Mouse (Mus musculus) adrenal gland, postnatal 25 days (tissue): ENCODE data around the gene Clmn. TPM values are rescaled to one million over a fixed set of nuclear protein-coding genes. Genes with fewer than 3 reads are reported as not detected.
"Not testable (repeated sequence)": the region's sequence is repeated elsewhere in the genome, so short reads cannot be mapped to it uniquely, and the experiment has no call there.

Source experiments
- DNase-seq: peaks from one replicate; pipeline ENCODE4 v3.0.0; 2021; ENCODE audit warnings: mixed read lengths
- total RNA-seq: library from RNA; stranded (reverse); gene quantifications from 2 replicates; pipeline ENCODE4 v1.2.3, GENCODE M21; 2021

Gene Clmn
- total RNA-seq, 1 experiment from 2014 or later, result 12.4 TPM

DNA sequence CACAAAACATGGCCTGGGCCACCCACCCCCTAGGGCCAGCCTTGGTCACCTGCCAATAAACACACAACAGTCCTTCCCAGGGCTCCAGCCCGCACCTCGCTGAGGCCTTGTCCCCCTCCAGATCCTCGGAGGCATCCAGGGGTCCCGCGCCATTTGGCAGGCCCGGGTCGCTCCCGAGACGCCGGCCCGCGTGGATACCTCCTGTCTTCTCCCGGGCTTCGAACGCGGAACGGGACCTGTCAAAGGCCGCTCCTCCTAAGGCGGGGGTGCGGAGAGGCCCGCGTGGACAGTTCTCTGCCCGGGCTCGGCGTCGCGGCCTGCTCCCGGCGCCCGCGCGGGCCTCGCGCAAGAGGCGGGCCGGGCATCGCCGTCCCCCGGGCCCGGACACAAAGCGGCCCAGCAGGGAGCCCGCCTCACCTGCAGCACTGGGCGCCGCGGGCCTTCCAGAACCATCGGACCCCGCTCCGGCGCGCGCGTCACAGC is 113.5 kb downstream of the Clmn start:
- DNase-seq, result no peak

DNA sequence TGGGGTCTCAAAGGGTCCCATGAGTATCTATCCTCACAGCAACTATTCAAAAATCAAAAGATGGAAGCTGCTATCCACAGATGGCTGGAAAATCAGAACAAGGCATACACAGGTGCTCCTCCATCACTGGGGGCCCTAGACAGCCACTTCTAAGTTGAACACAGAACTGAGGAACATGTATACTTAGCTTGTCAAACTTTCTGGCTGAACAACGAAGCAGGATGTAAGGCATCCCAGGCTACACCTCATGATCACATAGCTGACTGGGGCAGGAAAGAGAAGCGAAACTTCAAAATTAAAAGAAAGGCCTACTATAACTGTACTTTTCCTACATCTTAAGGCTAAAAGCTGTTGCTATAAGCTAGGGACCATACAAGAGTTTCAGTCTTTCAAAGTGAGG is 115.9 kb downstream of the Clmn start:
- DNase-seq, result no peak

- no peak for DNase-seq
These were observed 117.6 kb downstream of the Clmn start for GRCm38 (mm10) chr12:104747252-104747651.

- DNase-seq, result no peak
These were observed 118.3 kb downstream of the Clmn start for GRCm38 (mm10) chr12:104746601-104747000.

DNA sequence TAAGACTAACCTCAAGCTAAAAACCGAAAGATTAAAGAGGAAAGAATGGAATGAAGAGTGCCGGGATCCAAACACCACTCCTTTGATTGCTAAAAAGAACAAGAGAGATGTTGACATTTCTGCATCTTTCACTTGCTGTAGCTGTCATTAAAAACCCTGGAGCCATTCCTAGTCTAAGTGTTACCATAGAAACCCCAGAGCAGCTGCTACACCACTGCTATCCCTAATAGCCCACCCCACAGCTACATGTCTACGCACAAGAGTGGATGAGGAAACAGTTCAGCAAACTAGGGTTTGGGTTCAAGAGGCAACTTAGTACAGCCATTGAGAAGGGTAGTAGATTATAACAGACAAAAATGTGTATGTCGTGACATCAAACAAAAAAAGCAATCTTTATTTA is 121.2 kb downstream of the Clmn start:
- DNase-seq, result no peak

DNA sequence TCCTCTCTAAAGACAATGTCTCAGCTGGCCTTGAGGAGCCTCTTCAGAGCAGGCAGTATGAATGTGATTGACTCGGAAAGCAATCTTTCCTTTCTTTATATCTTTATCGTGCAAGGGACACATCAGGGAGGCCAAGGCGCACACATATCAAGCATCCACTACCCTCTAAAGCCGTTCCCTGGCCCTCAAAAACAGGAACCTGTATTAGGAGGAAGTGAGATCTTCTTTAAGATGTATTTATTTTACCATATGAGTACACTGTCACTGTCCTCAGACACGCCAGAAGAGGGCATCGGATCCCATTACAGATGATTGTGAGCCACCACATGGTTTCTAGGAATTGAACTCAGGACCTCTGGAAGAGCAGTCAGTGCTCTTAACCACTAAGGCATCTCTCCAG is 122.6 kb downstream of the Clmn start:
- DNase-seq, result no peak

DNA sequence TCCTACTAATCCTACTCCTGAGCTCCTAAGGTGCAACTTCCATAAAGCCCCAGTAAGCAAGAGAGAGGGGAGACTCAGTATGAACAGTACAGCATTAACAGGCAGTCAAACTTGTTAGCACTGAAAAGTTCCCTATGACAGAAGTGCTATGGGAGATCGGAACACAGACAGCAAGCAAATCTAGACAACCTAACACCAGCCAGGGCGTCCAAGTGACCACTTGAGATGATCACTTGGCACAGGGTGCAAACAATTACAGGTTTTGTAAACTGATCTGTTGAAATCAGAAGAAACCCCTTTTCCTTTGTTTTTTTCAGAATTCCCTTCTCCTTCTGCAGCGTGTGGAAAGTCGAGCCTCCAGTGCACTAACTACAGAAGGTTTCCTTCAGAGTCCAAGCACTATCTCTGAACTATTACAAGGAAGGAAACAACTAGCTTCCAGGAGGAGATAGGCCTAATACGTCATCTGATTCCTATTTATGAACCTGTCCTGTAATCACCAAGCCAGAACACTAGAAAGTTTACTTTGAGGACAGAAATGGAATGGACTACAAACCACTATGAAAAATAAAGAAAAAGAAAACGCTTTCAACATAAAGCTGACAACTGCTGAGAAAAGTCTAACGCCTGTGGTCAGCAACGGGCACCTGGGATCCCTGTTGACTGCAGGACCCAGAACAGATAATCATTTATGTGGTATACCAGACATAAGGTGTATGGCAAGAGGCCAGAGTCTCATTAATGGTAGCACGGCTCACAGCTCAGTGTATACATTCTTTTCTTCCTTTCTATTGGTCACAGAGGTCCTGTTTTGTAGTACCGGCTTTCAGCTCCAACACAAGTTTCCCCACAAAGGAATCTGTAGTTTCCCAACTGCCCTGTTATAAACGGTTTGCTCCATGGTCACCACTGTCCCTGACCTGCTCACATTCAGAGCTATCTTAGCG is 123.8 kb downstream of the Clmn start:
- no peak for DNase-seq

GRCm38 (mm10) chr12:104738931-104739330 is 125.9 kb downstream of the Clmn start:
- DNase-seq, result no peak

GRCm38 (mm10) chr12:104738446-104738845 is 126.4 kb downstream of the Clmn start:
- no peak for DNase-seq

DNA sequence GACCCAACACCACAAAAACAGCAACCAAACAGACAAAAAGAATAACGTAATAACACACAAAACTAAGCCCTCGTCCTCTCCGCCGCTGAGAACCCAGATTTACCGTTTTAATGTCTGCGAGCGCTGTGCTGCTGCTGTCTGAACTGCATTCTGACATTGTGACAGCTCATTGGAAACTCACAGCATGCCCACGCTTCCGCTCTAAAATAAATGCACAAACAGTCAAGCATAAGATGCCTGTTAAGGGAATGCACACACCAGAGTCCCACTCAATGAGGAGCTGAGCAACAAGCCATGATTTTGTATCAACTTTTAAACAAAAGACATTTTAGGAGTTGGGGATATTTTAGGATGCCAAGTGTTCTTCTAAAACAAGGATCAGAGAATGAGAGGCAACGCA is 127.2 kb downstream of the Clmn start:
- no peak for DNase-seq

DNA sequence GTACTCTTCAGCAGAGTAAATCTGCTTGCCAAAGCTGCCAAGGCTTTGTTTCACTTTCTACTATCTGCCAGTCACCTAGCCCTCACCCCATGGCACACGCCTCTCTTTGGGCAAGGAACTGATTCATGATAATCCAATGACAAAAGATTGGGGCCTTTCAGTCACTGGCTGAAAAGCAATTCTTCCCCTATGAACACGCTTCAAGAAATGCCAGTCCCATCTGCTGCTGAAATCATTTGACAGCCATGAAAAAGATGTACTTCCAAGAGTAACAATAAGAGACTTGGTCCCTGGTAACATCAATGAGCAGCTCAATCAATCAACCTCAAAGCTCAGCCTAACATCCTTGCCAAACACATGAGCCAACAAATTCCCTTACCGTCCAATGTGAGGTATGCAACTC is 128.9 kb downstream of the Clmn start:
- no peak for DNase-seq

GRCm38 (mm10) chr12:104733165-104733564 is 131.7 kb downstream of the Clmn start:
- no peak for DNase-seq

GRCm38 (mm10) chr12:104731782-104732181 is 133.1 kb downstream of the Clmn start:
- DNase-seq, result no peak

GRCm38 (mm10) chr12:104726436-104726835 is 138.4 kb downstream of the Clmn start:
- not testable (repeated sequence) for DNase-seq

DNA sequence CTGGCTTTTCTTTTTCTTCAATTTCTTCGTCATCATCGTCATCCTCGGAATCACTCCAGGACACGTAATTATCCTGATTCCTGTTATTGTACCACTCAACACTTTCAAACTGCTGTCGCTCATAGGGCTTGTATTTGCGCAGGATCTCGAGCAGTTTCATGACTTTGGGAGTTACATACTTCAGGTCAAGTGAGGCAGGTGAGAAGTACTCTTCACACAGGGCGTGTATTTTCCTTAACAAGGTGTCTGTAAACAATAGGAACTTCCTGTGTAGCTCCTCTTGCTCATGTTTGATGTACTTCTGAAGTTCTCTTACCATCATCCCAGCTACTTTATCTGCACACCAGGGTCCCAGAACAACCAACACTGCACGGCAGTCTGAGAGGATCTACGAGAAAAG is 142.8 kb downstream of the Clmn start:
- no peak for DNase-seq

DNA sequence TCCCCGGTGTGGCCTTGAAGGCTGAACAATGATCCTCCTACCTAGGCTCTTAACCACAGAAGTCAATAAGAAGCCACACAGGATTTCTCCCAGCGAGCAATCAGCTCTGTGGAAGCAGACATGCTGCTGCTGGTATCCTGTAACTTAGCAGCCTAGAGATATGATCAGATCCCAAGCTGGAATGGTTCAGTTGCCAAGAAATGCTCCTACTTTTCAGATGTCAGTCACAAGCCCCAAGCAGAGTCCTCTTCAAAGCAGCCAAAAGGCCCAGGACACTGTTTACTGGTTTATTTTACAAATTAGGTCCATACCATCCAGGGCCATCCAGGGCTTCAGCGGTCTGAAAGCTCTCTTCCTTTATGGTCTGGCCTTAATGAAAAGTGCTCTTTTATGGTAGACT is 143.9 kb downstream of the Clmn start:
- no peak for DNase-seq

DNA sequence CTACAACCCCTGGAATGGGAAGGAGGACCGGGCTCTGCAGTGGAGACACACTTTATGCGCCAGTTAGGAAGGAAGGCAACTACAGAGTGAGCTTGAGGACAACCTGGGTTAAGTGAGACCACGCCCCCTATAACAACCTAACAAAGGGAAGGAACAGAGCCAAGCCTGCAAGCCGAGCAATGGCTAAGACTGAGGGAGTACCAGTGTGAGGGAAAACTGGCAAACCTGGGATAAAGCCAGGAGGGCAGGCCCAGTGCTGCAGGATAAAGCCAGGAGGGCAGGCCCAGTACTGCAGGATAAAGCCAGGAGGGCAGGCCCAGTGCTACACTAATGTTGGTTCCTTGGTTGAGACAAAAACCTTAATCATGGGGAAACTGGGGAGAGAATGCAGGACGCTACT is 145.9 kb downstream of the Clmn start:
- no peak for DNase-seq

DNA sequence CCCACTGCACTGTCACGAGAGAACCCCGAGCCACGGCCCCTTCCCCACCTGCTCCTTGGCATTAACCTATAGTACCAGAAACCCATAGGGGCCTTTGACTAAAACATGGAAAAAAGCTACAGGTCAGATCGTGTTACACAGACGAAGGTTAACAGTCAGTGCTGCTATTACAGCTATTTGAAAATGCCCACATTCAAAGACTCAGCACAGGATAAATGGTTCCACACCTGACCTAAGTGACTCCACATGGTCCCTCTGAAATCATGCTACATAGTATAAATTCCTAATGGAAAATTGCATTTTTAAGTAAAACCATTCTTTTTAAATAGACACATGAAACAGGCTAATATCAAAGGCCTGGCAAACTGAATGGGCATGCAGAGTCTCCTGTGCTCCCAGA is 148.5 kb downstream of the Clmn start:
- no peak for DNase-seq

GRCm38 (mm10) chr12:104715453-104715852 is 149.4 kb downstream of the Clmn start:
- no peak for DNase-seq

Other genes with a start within 250 kb of the Clmn start
- 54.9 and 59.4 TPM in 2 replicates for gene Dicer1, start 113.1 kb downstream of the Clmn start, total RNA-seq
- gene Syne3, start 144.7 kb upstream of the Clmn start, total RNA-seq, result 8.6 and 14.8 TPM in 2 replicates
- gene Glrx5, start 167.6 kb upstream of the Clmn start, total RNA-seq, result 183 and 235 TPM in 2 replicates